Mouse (Mus musculus) stomach, postnatal 0 days (tissue): ENCODE data around the gene Dnaja3.

Source experiments
- CTCF ChIP-seq: IDR thresholded peaks from 2 replicates; pipeline ENCODE4 v1.5.1; 2016; ENCODE audit warnings: antibody characterized with exemption, low read depth, mild to moderate bottlenecking, moderate library complexity
- EP300 ChIP-seq: optimal IDR thresholded peaks from 2 replicates; pipeline ENCODE3; 2016; ENCODE audit warnings: antibody characterized with exemption

GRCm38 (mm10) chr16:4727963-4728362 is 88.2 kb downstream of the Dnaja3 start:
- TF ChIP-seq CTCF (no peak), EP300 (no peak)
